Mouse (Mus musculus) thymus, postnatal 36 days (tissue): ENCODE data around the gene Siae.

Experiments
- DNase-seq, 2 experiments: peaks; one replicate each; pipeline ENCODE4 v3.0.0; 2022; ENCODE audit warnings: mixed read lengths in 2 of 2

The Siae gene

GRCm38 (mm10) chr9:37627263-37627662 lies 71.8 kb downstream of the Siae start:
- no peak for DNase-seq

GRCm38 (mm10) chr9:37628581-37628980 lies 73.1 kb downstream of the Siae start:
- no peak for DNase-seq

- no peak for DNase-seq
Observed at GRCm38 (mm10) chr9:37629941-37630340, 74.4 kb downstream of the Siae start.

GRCm38 (mm10) chr9:37632305-37632704 lies 76.8 kb downstream of the Siae start:
- DNase-seq = no peak

GRCm38 (mm10) chr9:37634269-37634668 lies 78.8 kb downstream of the Siae start:
- DNase-seq = no peak

- DNase-seq = peak; percentile 31 to 35
Observed at GRCm38 (mm10) chr9:37636335-37636734, 80.8 kb downstream of the Siae start.

GRCm38 (mm10) chr9:37636800-37637542 lies 81.5 kb downstream of the Siae start:
- DNase-seq = no peak

GRCm38 (mm10) chr9:37638721-37639120 lies 83.2 kb downstream of the Siae start:
- DNase-seq = no peak

GRCm38 (mm10) chr9:37646246-37646645 lies 90.7 kb downstream of the Siae start:
- DNase-seq = no peak

GRCm38 (mm10) chr9:37650639-37651038 lies 95.1 kb downstream of the Siae start:
- DNase-seq = no peak

GRCm38 (mm10) chr9:37653836-37654235 lies 98.3 kb downstream of the Siae start:
- DNase-seq = no peak

GRCm38 (mm10) chr9:37655961-37656360 lies 100.5 kb downstream of the Siae start:
- no peak for DNase-seq

GRCm38 (mm10) chr9:37656439-37656881 lies 101.0 kb downstream of the Siae start:
- DNase-seq = peak; percentile 18 to 30

- DNase-seq = peak; percentile 67 to 69
Observed at GRCm38 (mm10) chr9:37656931-37657481, 101.5 kb downstream of the Siae start, which contains the start of gene Tbrg1. TSS of gene Tbrg1 (minus strand) at chr9:37657312.

GRCm38 (mm10) chr9:37659413-37659812 lies 103.9 kb downstream of the Siae start:
- no peak for DNase-seq

GRCm38 (mm10) chr9:37663210-37663609 lies 107.7 kb downstream of the Siae start:
- no peak for DNase-seq

GRCm38 (mm10) chr9:37664604-37665003 lies 109.1 kb downstream of the Siae start:
- no peak for DNase-seq

- DNase-seq = no peak
Observed at GRCm38 (mm10) chr9:37666045-37666444, 110.5 kb downstream of the Siae start.

- DNase-seq = no peak
Observed at GRCm38 (mm10) chr9:37669115-37669514, 113.6 kb downstream of the Siae start, which contains the start of gene Panx3. TSS of gene Panx3 (minus strand) at chr9:37669235.

GRCm38 (mm10) chr9:37669678-37670077 lies 114.2 kb downstream of the Siae start:
- DNase-seq = no peak

GRCm38 (mm10) chr9:37670261-37670660 lies 114.8 kb downstream of the Siae start:
- DNase-seq = no peak

- DNase-seq = no peak
Observed at GRCm38 (mm10) chr9:37675287-37675686, 119.8 kb downstream of the Siae start.

- DNase-seq = no peak
Observed at GRCm38 (mm10) chr9:37681123-37681522, 125.6 kb downstream of the Siae start.

- DNase-seq = no peak
Observed at GRCm38 (mm10) chr9:37687288-37687940, 131.9 kb downstream of the Siae start.
